Mouse (Mus musculus) cortical plate, adult 2 months (tissue): ENCODE data around the gene Prkar2a. TPM values are rescaled to one million over a fixed set of nuclear protein-coding genes. Genes with fewer than 3 reads are reported as not detected.

Source experiments
- H3K27ac ChIP-seq: fragments of 200-500 bp; 2 replicates; pipeline ENCODE4 v1.5.1; 2012; ENCODE audit warnings: low read length, control low read depth, inconsistent platforms; ENCODE audit not compliant: insufficient read depth
- H3K4me1 ChIP-seq: fragments of 200-500 bp; 2 replicates; pipeline ENCODE4 v1.6.1; 2011; ENCODE audit warnings: low read length; ENCODE audit not compliant: control insufficient read depth, insufficient read depth
- H3K4me3 ChIP-seq: fragments of 200-500 bp; 2 replicates; pipeline ENCODE4 v1.5.1; 2011; ENCODE audit warnings: mild to moderate bottlenecking, low read length, control low read depth; ENCODE audit not compliant: insufficient read depth
- CTCF ChIP-seq: fragments of 200-500 bp; IDR thresholded peaks from 2 replicates; pipeline ENCODE4 v1.5.1; 2011; ENCODE audit warnings: mild to moderate bottlenecking, control low read depth, low read length; ENCODE audit not compliant: insufficient read depth; ENCODE audit errors: extremely low read depth
- POLR2A ChIP-seq: fragments of 200-500 bp; IDR thresholded peaks from 2 replicates; pipeline ENCODE4 v1.6.1; 2011; ENCODE audit warnings: mild to moderate bottlenecking, low read length, control low read depth; ENCODE audit not compliant: insufficient read depth; ENCODE audit errors: extremely low read depth
- polyA plus RNA-seq: library from polyadenylated mRNA; depleted of rRNA; stranded (reverse); fragments of >200 nt; gene quantifications from 2 replicates; pipeline ENCODE4 v1.2.3, GENCODE M21; 2012; rRNA removed

Prkar2a gene
- polyA plus RNA-seq, 1 experiment = 21.2 TPM

DNA sequence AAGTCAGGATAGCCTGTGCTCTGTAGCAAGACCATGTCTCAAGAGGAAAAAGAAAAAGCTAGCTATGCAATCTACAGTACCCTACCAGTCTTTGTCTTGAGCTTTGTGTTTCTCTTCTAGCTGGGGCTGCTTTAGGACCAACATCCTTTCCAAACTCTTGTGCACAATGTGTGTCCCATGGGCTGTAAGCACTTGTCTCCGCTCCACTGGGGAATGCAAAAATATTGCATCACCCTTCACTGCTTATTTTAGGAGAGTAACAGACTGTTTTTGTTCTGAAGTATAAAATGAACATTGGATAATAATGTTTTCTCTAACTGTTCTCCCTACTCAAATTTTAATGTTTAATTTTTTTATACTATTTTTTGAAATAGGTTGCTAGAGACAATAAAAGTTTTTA is 97.4 kb downstream of the Prkar2a start:
- no peak overlapping the region for H3K27ac ChIP-seq
- TF ChIP-seq POLR2A (no peak), CTCF (no peak)
- H3K4me1 ChIP-seq = peaks cover 18% of the 10 kb centered on the region
- no peak overlapping the region; the same call in 1 of the 2 replicates for H3K4me3 ChIP-seq

DNA sequence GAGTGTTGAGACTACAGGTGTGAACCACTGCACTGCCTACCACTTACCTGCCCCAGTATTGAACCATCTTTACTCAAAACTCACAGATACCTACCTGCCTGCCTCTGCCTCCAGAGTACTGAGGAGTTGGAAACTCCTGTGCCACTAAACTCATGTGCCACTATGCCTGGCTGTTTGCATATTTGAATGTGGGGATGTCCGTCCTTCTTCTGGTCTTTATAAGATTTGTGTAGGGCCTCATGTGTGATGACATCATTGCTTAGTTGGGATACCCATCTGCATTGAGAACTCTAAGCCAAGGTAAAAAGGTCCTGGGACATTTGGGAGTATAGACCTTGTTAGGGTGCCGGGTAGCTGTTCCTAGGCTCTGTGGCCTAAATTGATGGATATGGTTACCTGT is 98.0 kb downstream of the Prkar2a start:
- H3K27ac ChIP-seq = no peak overlapping the region
- TF ChIP-seq CTCF = no peak
- TF ChIP-seq POLR2A = no peak
- H3K4me3 ChIP-seq = no peak overlapping the region
- H3K4me1 ChIP-seq = peaks cover 22% of the 10 kb centered on the region

DNA sequence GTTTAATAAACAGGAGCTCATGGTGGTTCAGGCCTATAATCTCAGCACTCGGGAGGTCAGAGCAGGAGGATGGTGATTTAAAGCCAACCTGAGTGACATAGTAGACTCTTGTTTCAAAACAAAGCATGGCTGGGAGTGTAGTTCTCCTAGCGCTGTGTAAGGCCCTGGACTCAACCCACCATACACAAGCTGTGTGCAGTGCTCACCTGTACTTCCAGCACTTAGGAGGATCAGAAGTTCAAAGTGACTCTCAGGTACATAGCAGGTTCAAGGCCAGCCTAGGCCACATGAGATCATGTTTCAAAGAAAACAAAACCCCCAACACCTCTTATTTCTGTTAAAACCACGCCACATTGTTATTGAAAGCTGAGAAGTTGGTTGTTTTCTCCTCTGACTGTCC is 99.6 kb downstream of the Prkar2a start:
- Histone ChIP-seq H3K4me1 (peaks cover 27% of the 10 kb centered on the region), H3K27ac (no peak overlapping the region), H3K4me3 (no peak overlapping the region)
- no peak for TF ChIP-seq POLR2A
- no peak for TF ChIP-seq CTCF

DNA sequence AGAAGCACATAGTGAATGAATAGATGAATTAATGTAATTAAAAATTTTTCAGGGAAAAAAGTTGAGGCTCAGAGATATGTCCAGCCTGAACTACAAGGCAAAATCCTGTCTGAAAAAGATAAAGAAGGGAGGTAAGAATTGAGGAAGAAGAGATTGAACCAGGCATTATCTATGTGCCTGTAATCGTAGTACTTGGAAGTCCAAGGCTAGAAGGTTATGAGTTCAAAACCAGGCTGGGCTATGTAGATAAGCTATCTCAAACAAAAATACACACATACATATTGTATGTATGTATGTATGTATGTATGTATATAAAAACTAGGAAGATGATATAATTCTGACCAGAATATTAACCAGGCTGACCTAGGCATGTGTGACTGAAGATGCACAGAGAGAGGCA is 103.2 kb downstream of the Prkar2a start:
- no peak overlapping the region for H3K27ac ChIP-seq
- no peak overlapping the region for H3K4me3 ChIP-seq
- peaks cover 29% of the 10 kb centered on the region for H3K4me1 ChIP-seq
- no peak for TF ChIP-seq POLR2A
- no peak for TF ChIP-seq CTCF

DNA sequence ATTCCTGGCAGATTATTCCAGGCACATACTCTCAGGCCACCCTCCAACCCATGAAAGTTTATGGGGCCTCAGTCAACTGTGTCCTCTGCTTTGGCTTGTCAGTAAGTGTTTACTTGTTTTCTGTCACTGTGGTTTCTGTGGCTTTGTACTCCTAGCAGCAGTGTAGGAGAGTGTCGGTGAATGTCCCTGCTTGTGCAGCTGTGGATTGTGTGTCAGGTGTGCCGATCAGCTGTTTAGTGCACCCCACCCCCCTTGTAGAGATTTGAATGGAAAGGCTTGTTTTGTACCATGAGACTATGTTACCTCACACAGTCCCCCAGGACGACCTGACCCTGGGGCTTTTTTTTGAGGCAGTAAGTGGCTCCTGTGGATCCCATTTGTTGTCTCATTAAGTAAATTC is 103.6 kb downstream of the Prkar2a start:
- Histone ChIP-seq H3K27ac (no peak overlapping the region), H3K4me1 (peaks cover 30% of the 10 kb centered on the region), H3K4me3 (no peak overlapping the region)
- TF ChIP-seq CTCF (no peak), POLR2A (no peak)

DNA sequence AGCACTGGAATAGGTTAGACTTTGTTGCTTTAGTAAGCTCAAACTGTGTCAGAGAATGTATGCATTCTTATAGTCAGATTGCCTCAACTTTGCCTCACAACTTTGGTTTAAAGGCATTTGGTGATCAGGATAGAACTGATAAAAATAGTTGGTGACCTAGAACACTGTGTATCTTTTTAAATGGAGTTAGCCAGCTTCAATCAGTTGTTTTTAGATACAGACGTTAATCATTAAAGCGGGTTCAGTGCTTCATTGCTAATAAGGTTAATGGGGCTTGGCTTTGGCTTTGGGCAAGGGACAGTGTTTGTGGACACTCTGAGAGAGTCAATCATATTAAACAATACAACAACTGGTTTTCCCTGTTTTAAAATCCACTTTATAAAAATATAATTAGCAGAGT is 106.2 kb downstream of the Prkar2a start:
- Histone ChIP-seq H3K4me1 (peaks cover 22% of the 10 kb centered on the region), H3K4me3 (no peak overlapping the region), H3K27ac (no peak overlapping the region)
- TF ChIP-seq CTCF = no peak
- no peak for TF ChIP-seq POLR2A

DNA sequence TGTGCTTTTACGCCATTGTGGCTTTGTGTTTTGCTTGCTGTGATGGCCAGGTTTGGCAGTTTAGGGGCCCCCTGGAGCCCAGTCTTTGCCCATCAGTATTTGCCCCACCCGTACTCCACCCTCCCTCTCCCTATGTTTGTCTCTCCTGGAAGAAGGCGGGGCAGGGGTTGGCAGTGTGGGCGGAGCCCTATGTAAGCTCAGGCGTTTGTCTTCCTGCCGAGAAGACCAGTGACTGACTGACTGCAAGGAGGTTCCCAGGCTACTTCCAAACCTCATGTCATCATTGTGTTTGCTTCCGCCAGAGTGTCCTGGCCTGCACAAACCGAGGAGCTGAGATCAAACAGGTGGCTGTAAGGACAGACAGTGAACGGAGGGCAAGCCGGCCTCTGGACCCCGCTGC is 106.6 kb downstream of the Prkar2a start:
- H3K27ac ChIP-seq = peak overlapping the region; percentile 54; the same call in 1 of the 2 replicates
- H3K4me3 ChIP-seq = 0 out of 2 replicates have a peak overlapping the region, but pooled peaks have one; percentile 7
- TF ChIP-seq POLR2A (no peak), CTCF (no peak)
- peaks cover 22% of the 10 kb centered on the region for H3K4me1 ChIP-seq

DNA sequence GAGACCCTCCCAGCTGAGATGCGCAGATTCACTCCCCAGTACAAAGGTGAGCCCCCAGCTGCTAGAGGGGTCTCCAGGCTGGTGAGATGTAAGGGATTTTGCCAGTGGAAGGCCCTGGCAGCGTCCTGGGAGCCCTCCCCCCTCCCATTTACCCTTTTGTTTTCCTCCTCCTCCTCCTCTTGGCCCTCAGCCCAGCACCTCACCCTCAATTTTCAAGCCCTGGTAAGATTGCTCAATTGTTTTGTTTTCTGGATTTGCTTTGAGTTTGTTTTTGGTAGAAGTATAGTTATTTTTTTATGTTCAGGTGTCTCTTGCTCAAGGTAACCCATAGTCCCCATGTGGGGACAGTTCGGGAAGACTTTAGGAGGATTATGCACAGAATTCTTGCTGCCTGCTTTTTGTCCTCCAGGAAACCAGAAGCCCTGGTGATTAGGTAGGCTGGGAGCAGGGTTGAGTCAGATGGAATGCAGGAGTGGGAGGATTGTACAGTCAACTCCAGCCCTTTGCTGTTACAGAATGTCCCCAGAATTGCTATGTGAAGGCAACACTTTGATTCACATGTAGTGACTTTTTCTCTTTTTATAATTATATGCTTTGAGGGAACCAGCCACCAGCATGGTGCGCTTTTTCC is 107.4 kb downstream of the Prkar2a start:
- H3K4me1 ChIP-seq = peaks cover 20% of the 10 kb centered on the region
- 0 out of 2 replicates have a peak overlapping the region, but pooled peaks have one; percentile 7 for H3K4me3 ChIP-seq
- TF ChIP-seq CTCF = no peak
- TF ChIP-seq POLR2A = no peak
- peak overlapping the region; percentile 54 for H3K27ac ChIP-seq

DNA sequence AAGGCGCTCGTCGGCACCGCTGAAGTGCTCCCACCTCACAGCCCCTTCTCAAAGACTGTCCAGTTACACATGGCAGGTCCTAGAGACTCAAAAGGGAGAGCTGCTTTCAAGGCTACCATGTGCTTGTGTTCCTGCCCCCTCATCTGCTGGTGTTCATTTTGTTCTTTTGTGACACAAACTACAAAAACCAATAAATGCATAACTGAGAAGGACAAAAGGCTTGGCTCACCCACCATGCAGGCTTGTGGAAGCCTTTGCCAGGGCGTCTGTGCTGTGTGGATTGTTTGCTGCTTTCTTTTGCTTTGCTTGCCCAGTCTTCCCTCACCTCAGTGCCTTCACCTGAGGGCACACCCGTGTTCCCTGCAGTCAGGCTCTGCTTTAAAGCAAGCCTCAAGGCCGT is 108.4 kb downstream of the Prkar2a start:
- Histone ChIP-seq H3K27ac (no peak overlapping the region), H3K4me1 (peaks cover 17% of the 10 kb centered on the region), H3K4me3 (no peak overlapping the region)
- TF ChIP-seq POLR2A = no peak
- no peak for TF ChIP-seq CTCF

DNA sequence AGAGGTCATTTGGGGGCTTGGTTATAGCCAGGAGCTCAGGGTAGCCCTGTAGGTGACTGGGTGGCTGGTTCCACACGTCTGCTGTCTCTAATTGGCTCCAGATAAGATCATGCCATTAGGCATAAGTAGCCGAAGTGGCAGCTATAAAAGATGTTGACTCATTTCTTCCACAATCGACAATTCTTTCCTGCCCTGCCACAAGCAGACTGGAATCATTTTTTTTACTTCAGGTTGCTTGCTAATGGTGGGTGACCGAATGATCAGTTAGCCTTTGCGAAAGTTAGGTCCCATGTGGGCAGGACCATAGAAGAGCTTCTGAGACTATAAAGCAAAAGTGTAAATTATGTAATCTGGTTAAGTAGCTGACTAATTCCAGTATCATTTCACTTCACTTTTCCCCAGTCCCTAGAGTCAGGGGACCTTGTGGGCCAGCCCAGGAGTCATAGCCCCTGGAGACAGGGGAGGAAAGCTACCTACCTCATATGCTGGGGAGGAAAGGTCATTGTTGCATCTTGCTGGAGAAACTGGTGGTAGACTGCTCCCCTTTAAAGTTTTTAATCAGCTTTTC is 109.5 kb downstream of the Prkar2a start:
- H3K4me1 ChIP-seq = peaks cover 13% of the 10 kb centered on the region
- H3K4me3 ChIP-seq = no peak overlapping the region
- no peak overlapping the region for H3K27ac ChIP-seq

DNA sequence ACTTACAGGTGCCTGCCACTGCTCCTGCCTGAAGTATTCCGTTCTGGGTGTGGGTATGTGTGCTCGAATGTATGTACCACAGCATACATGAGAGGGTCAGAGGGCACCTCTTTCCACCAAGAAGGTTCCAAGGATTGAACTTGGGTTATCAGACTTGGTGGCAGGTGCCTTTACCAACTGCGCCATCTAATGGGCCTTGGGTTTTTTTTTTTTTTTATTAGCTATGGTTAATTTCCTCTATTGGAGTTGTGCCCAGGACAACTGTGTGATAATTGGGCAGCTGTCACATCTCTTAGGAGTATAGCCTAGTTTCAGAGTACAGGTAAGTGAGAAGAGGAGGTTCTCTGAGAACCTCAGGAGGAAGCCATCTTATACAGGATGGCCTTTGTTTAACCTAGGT is 110.5 kb downstream of the Prkar2a start:
- Histone ChIP-seq H3K4me3 (no peak overlapping the region), H3K4me1 (peaks cover 12% of the 10 kb centered on the region), H3K27ac (0 out of 2 replicates have a peak overlapping the region, but pooled peaks have one; percentile 14)
- TF ChIP-seq POLR2A = no peak
- TF ChIP-seq CTCF = no peak

More for the DNA sequence above, 109.5 kb downstream of the Prkar2a start:
- no peak for TF ChIP-seq POLR2A
- no peak for TF ChIP-seq CTCF

Other genes with a start within 250 kb of the Prkar2a start
- 19.9 and 22.3 TPM in 2 replicates for gene Ccdc71, start 228.8 kb upstream of the Prkar2a start, polyA plus RNA-seq
- gene Klhdc8b, start 227.7 kb upstream of the Prkar2a start, polyA plus RNA-seq = 44.9 and 46.1 TPM in 2 replicates
- 31.6 and 34.2 TPM in 2 replicates for gene Lamb2, start 209.6 kb upstream of the Prkar2a start, polyA plus RNA-seq
- 169 and 173 TPM in 2 replicates for gene Usp19, start 198.7 kb upstream of the Prkar2a start, polyA plus RNA-seq
- 110 TPM in 2 replicates for gene Qars, start 181.6 kb upstream of the Prkar2a start, polyA plus RNA-seq
- gene Qrich1, start 172.5 kb upstream of the Prkar2a start, polyA plus RNA-seq = 110 and 111 TPM in 2 replicates
- 62.2 and 63.6 TPM in 2 replicates for gene Impdh2, start 129.0 kb upstream of the Prkar2a start, polyA plus RNA-seq
- 69.6 and 71.9 TPM in 2 replicates for gene Ndufaf3, start 121.9 kb upstream of the Prkar2a start, polyA plus RNA-seq
- gene Dalrd3, start 119.4 kb upstream of the Prkar2a start, polyA plus RNA-seq = 224 and 245 TPM in 2 replicates
- gene Wdr6, start 110.6 kb upstream of the Prkar2a start, polyA plus RNA-seq = 70.9 and 74.9 TPM in 2 replicates
- 105 and 112 TPM in 2 replicates for gene P4htm, start 91.6 kb upstream of the Prkar2a start, polyA plus RNA-seq
- 43.7 and 44.4 TPM in 2 replicates for gene Arih2, start 39.9 kb upstream of the Prkar2a start, polyA plus RNA-seq
- gene Slc25a20, start 27.2 kb upstream of the Prkar2a start, polyA plus RNA-seq = 12.6 and 13.8 TPM in 2 replicates
- gene Ip6k2, start 94.5 kb downstream of the Prkar2a start, polyA plus RNA-seq = 145 and 162 TPM in 2 replicates
- gene Nckipsd, start 119.1 kb downstream of the Prkar2a start, polyA plus RNA-seq = 65.0 and 66.8 TPM in 2 replicates
- gene Celsr3, start 137.0 kb downstream of the Prkar2a start, polyA plus RNA-seq = 74.3 and 75.8 TPM in 2 replicates
- 15.9 and 20.8 TPM in 2 replicates for gene Slc26a6, start 164.0 kb downstream of the Prkar2a start, polyA plus RNA-seq
- 0.40 and 0.42 TPM in 2 replicates for gene Tmem89, start 225.3 kb downstream of the Prkar2a start, polyA plus RNA-seq
- gene Uqcrc1, start 247.3 kb downstream of the Prkar2a start, polyA plus RNA-seq = 488 and 492 TPM in 2 replicates